Mouse (Mus musculus) kidney, adult 2 months (tissue): ENCODE data around the gene Slc25a26.

Experiments used
- CTCF ChIP-seq: fragments of 200-500 bp; conservative IDR thresholded peaks from 2 replicates; pipeline ENCODE4 v1.5.1; 2011; ENCODE audit warnings: low read depth, mild to moderate bottlenecking, control low read depth, low read length, moderate library complexity, mixed read lengths; ENCODE audit not compliant: insufficient read depth, insufficient read length
- POLR2A ChIP-seq: fragments of 200-500 bp; IDR thresholded peaks from one replicate; pipeline ENCODE4 v1.6.1; 2011; ENCODE audit warnings: low read depth, low read length, control low read depth

DNA sequence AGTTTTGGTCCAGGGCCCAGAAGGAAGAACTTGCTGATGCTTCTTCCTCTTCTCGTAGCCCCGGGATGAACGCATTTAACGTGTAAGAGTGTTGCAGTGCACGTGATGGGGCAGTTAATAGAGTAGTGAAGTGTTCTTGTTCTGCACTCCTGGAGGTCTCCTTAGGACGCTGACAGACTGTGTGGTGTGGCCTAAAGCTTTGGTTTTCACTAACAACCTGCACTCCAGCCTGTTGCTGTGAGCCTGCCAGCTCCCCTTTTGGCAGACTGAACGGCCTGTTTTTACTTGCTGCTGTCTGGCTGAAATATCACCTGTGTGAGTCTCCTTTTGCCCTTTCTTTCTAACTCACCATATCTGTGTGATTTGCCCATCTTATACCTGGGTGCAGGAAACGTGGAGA is 36.3 kb downstream of the Slc25a26 start:
- TF ChIP-seq POLR2A (no peak), CTCF (no peak)
